ENCODE assay signal across 21 mouse cellular contexts in genomic region chr7:16011418-16012085, GRCm38 (mm10). TPM values are rescaled to one million over a fixed set of nuclear protein-coding genes. Genes with fewer than 3 reads are reported as not detected.
DNase-seq lines count a peak whose midpoint lies in the region; ATAC-seq lines count a peak whose summit lies in the region.
"Had no signal": no experiment of that assay in that cellular context is flagged by ENCODE, and none has a peak within 500 bp of the region (broad histone marks: within the 10 kb centered on the region; RNA-seq: fewer than 3 reads in every experiment).

No protein-coding gene starts in this region.

- WGBS in liver, embryonic 16.5 days (ENCODE audit: insufficient replicate concordance) = 36% methylated on average over 7 of the region's 7 CpGs
- WGBS in forebrain, embryonic 10.5 days = 93% methylated on average over 7 of the region's 7 CpGs

- no peak overlapping the region for H3K27ac ChIP-seq in liver, embryonic 16.5 days (ENCODE audit: low read length)
- H3K27ac ChIP-seq in forebrain, embryonic 10.5 days = no peak overlapping the region
- H3K27ac ChIP-seq: heart, embryonic 15.5 days; hindbrain, embryonic 15.5 days; layer of hippocampus, adult 2 months; limb, embryonic 15.5 days; neural tube, embryonic 13.5 days had no signal

- ATAC-seq in liver, embryonic 16.5 days (ENCODE audit: low read depth) = no peak; the same call in 1 of the 2 replicates
- ATAC-seq in erythroid progenitor cell, adult 5-6 weeks (replicated peaks; ENCODE audit: low FRiP score, poor library complexity, severe bottlenecking) = no peak

- 0 out of 2 replicates have a peak overlapping the region, but pooled peaks have one; percentile 11 for H3K4me2 ChIP-seq in liver, embryonic 16.5 days (ENCODE audit: low read depth, low read length)
- H3K4me2 ChIP-seq: heart, embryonic 15.5 days; hindbrain, embryonic 15.5 days; limb, embryonic 15.5 days; neural tube, embryonic 13.5 days had no signal

- H3K36me3 ChIP-seq in liver, embryonic 16.5 days (ENCODE audit: control insufficient read depth, insufficient read depth) = no peaks in the 10 kb centered on the region; the same call in 1 of the 2 replicates
- H3K36me3 ChIP-seq in forebrain, embryonic 10.5 days (replicated peaks) = peaks cover 44% of the 10 kb centered on the region
- H3K36me3 ChIP-seq: heart, embryonic 15.5 days; hindbrain, embryonic 15.5 days had no signal

- no peaks in the 10 kb centered on the region for H3K27me3 ChIP-seq in liver, embryonic 16.5 days (ENCODE audit: control insufficient read depth, insufficient read depth, low read depth, low read length)
- H3K27me3 ChIP-seq in forebrain, embryonic 10.5 days (ENCODE audit: poor library complexity, severe bottlenecking) = no peaks in the 10 kb centered on the region
- H3K27me3 ChIP-seq: heart, embryonic 15.5 days; hindbrain, embryonic 15.5 days; limb, embryonic 15.5 days; neural tube, embryonic 13.5 days had no signal

- peaks cover 15% of the 10 kb centered on the region for H3K4me1 ChIP-seq in liver, embryonic 16.5 days (ENCODE audit: control insufficient read depth, low read depth, low read length)
- no peaks in the 10 kb centered on the region for H3K4me1 ChIP-seq in forebrain, embryonic 10.5 days

- no peak overlapping the region for H3K4me3 ChIP-seq in liver, embryonic 16.5 days (ENCODE audit: low read depth, low read length)
- H3K4me3 ChIP-seq in forebrain, embryonic 10.5 days = no peak overlapping the region
- H3K4me3 ChIP-seq: heart, embryonic 15.5 days; hindbrain, embryonic 15.5 days; layer of hippocampus, adult 2 months; limb, embryonic 15.5 days; neural tube, embryonic 13.5 days had no signal

- H3K9ac ChIP-seq in liver, embryonic 16.5 days (ENCODE audit: low read depth, low read length) = no peak overlapping the region
- H3K9ac ChIP-seq: heart, embryonic 15.5 days; hindbrain, embryonic 15.5 days; limb, embryonic 15.5 days; neural tube, embryonic 13.5 days had no signal

- DNase-seq in heart, adult 11 months = peak; percentile 93
- DNase-seq in heart, adult 18-20 months = no peak
- DNase-seq in thymus, postnatal 25 days = peak; percentile 18
- no peak for DNase-seq in thymus, adult 18-20 months
- no peak for DNase-seq in layer of hippocampus, adult 8-10 months (ENCODE audit: low spot score in 2 of 2)
- DNase-seq in forebrain, embryonic 10.5 days (ENCODE audit: extremely low spot score, low spot score) = no peak
- DNase-seq: cerebellum, adult 8-10 months; midbrain, embryonic 14.5 days; retina, postnatal 1 day; spleen, adult 18-20 months had no signal

- H3K9me3 ChIP-seq in liver, embryonic 16.5 days (replicated peaks; ENCODE audit: control insufficient read depth, low read length) = no peaks in the 10 kb centered on the region
- H3K9me3 ChIP-seq in forebrain, embryonic 10.5 days = no peaks in the 10 kb centered on the region
- H3K9me3 ChIP-seq: heart, embryonic 15.5 days; hindbrain, embryonic 15.5 days; limb, embryonic 15.5 days; neural tube, embryonic 13.5 days had no signal

RNA-seq across cellular contexts. Expression of gene Bicra, which starts 36.2 kb away (rescaled TPM):
- total RNA-seq in heart, adult 18-20 months (2021) = 1 to 10 TPM; 4.2 to 5.9 TPM
- 1.4 and 1.9 TPM in 2 replicates for polyA plus RNA-seq in liver, embryonic 16.5 days (2015; fragmentation: Nextera tagmentation; extraction: Ambion mirVana)
- 10 to 100 TPM; 15.4 to 20.0 (median 17.2) TPM for total RNA-seq in layer of hippocampus, adult 8-10 months (2022)
- 5.4 and 16.6 TPM in 2 replicates for total RNA-seq in erythroid progenitor cell, adult 5-6 weeks (2015; ENCODE audit: low replicate concordance)
- total RNA-seq in erythroid progenitor cell, adult 5-6 weeks (2017; ENCODE audit: low replicate concordance) = 1.9 and 2.0 TPM in 2 replicates
- polyA plus RNA-seq in forebrain, embryonic 10.5 days (2016; fragmentation: Nextera tagmentation; extraction: Ambion mirVana) = 7.0 and 7.7 TPM in 2 replicates

RNA-seq across cellular contexts. Expression of gene Ehd2, which starts 44.2 kb away (rescaled TPM):
- total RNA-seq in heart, adult 18-20 months (2021) = 10 to 100 TPM; 65.8 to 77.3 TPM
- polyA plus RNA-seq in liver, embryonic 16.5 days (2015; fragmentation: Nextera tagmentation; extraction: Ambion mirVana) = 4.7 and 5.6 TPM in 2 replicates
- 10 to 100 TPM in 1 of 4 experiments, 1 to 10 TPM in 3; 6.3 to 10.3 (median 8.7) TPM for total RNA-seq in layer of hippocampus, adult 8-10 months (2022)
- 2.9 and 5.4 TPM in 2 replicates for total RNA-seq in erythroid progenitor cell, adult 5-6 weeks (2015; ENCODE audit: low replicate concordance)
- total RNA-seq in erythroid progenitor cell, adult 5-6 weeks (2017; ENCODE audit: low replicate concordance) = 0.64 and 0.76 TPM in 2 replicates
- polyA plus RNA-seq in forebrain, embryonic 10.5 days (2016; fragmentation: Nextera tagmentation; extraction: Ambion mirVana) = 10.1 and 11.2 TPM in 2 replicates

RNA-seq across cellular contexts. Expression of gene Zfp541, which starts 50.1 kb away (rescaled TPM):
- not detected for total RNA-seq in heart, adult 18-20 months (2021)
- not detected in 2 replicates for polyA plus RNA-seq in liver, embryonic 16.5 days (2015; fragmentation: Nextera tagmentation; extraction: Ambion mirVana)
- under 1 TPM; 0.67 to 0.98 (median 0.84) TPM for total RNA-seq in layer of hippocampus, adult 8-10 months (2022)
- not detected in 2 replicates for total RNA-seq in erythroid progenitor cell, adult 5-6 weeks (2015; ENCODE audit: low replicate concordance)
- not detected in 2 replicates for total RNA-seq in erythroid progenitor cell, adult 5-6 weeks (2017; ENCODE audit: low replicate concordance)
- polyA plus RNA-seq in forebrain, embryonic 10.5 days (2016; fragmentation: Nextera tagmentation; extraction: Ambion mirVana) = 0.10 TPM in 1 of 2 replicates, not detected in the other
- total RNA-seq: gastrocnemius, adult 18-20 months; MEL had no signal
- polyA plus RNA-seq: C2C12; forebrain, embryonic 11.5 days; heart, embryonic 15.5 days; limb, embryonic 15.5 days had no signal

Comparison
In these comparisons a context has a peak if more than half of its experiments do, and no peak if none do; other contexts are left out.
1. DNase-seq: peak in heart, adult 11 months (single experiment) and thymus, postnatal 25 days (single experiment); none in heart, adult 18-20 months (0 of 2), thymus, adult 18-20 months (0 of 2), layer of hippocampus, adult 8-10 months (0 of 2) and forebrain, embryonic 10.5 days (single experiment).
2. RNA of gene Ehd2, which starts 44.2 kb away (total RNA-seq): 65.8 to 77.3 TPM in heart, adult 18-20 months; 6.3 to 10.3 TPM in layer of hippocampus, adult 8-10 months and 0.64 to 5.4 TPM in erythroid progenitor cell, adult 5-6 weeks; every median in the first group is over 4 times any median in the second.